In genomic region chr11:96319910-96320309, GRCm38 (mm10) we compare ENCODE assay signal across 9 mouse cellular contexts. TPM values are rescaled to one million over a fixed set of nuclear protein-coding genes. Genes with fewer than 3 reads are reported as not detected.
DNase-seq lines count a peak whose midpoint lies in the region; ATAC-seq lines count a peak whose summit lies in the region.
"Had no signal": no experiment of that assay in that cellular context is flagged by ENCODE, and none has a peak within 500 bp of the region (broad histone marks: within the 10 kb centered on the region; RNA-seq: fewer than 3 reads in every experiment).

No protein-coding gene starts in this region.

- peak overlapping the region; percentile 54 for H3K4me3 ChIP-seq in heart, embryonic 13.5 days
- H3K4me3 ChIP-seq in embryonic facial prominence, embryonic 15.5 days (replicated peaks), result peak overlapping the region; percentile 3; the same call in 1 of the 2 replicates
- peak overlapping the region; percentile 99 for H3K4me3 ChIP-seq in neural tube, embryonic 12.5 days
- no peak overlapping the region for H3K4me3 ChIP-seq in midbrain, embryonic 16.5 days (ENCODE audit: low read depth, low read length)
- H3K4me3 ChIP-seq in midbrain, embryonic 11.5 days (ENCODE audit: low read depth, low read length), result no peak overlapping the region

- H3K4me2 ChIP-seq in heart, embryonic 13.5 days, result peak overlapping the region; percentile 66
- H3K4me2 ChIP-seq in embryonic facial prominence, embryonic 15.5 days (replicated peaks), result no peak overlapping the region
- peak overlapping the region; percentile 100 for H3K4me2 ChIP-seq in neural tube, embryonic 12.5 days (replicated peaks)
- H3K4me2 ChIP-seq in midbrain, embryonic 16.5 days (ENCODE audit: low read length), result no peak overlapping the region
- no peak overlapping the region for H3K4me2 ChIP-seq in midbrain, embryonic 11.5 days

- no peak for ATAC-seq in heart, embryonic 13.5 days (ENCODE audit: extremely low read depth, insufficient number of reproducible peaks, low FRiP score, low TSS enrichment)
- no peak for ATAC-seq in embryonic facial prominence, embryonic 15.5 days (ENCODE audit: insufficient number of reproducible peaks, low FRiP score, low TSS enrichment, low read depth)
- ATAC-seq in neural tube, embryonic 12.5 days (ENCODE audit: low FRiP score, low read depth), result no peak
- no peak for ATAC-seq in midbrain, embryonic 16.5 days
- no peak for ATAC-seq in midbrain, embryonic 11.5 days (ENCODE audit: low FRiP score)

- H3K36me3 ChIP-seq in heart, embryonic 13.5 days, result no peaks in the 10 kb centered on the region
- H3K36me3 ChIP-seq in embryonic facial prominence, embryonic 15.5 days, result no peaks in the 10 kb centered on the region
- peaks cover 6% of the 10 kb centered on the region; the same call in 1 of the 2 replicates for H3K36me3 ChIP-seq in neural tube, embryonic 12.5 days
- H3K36me3 ChIP-seq in midbrain, embryonic 16.5 days (ENCODE audit: control insufficient read depth, insufficient read depth, low read length), result no peaks in the 10 kb centered on the region
- H3K36me3 ChIP-seq in midbrain, embryonic 11.5 days (ENCODE audit: control insufficient read depth, insufficient read depth, low read length), result no peaks in the 10 kb centered on the region

- H3K4me1 ChIP-seq in heart, embryonic 13.5 days, result peaks cover 10% of the 10 kb centered on the region
- peaks cover 11% of the 10 kb centered on the region for H3K4me1 ChIP-seq in embryonic facial prominence, embryonic 15.5 days
- H3K4me1 ChIP-seq in neural tube, embryonic 12.5 days, result peaks cover 56% of the 10 kb centered on the region
- no peaks in the 10 kb centered on the region for H3K4me1 ChIP-seq in midbrain, embryonic 16.5 days (ENCODE audit: control insufficient read depth, insufficient read depth, low read length)
- peaks cover 5% of the 10 kb centered on the region for H3K4me1 ChIP-seq in midbrain, embryonic 11.5 days (ENCODE audit: control insufficient read depth, insufficient read depth, low read length)

- H3K27me3 ChIP-seq in heart, embryonic 13.5 days (replicated peaks), result peaks cover 100% of the 10 kb centered on the region
- peaks cover 99% of the 10 kb centered on the region for H3K27me3 ChIP-seq in embryonic facial prominence, embryonic 15.5 days
- no peaks in the 10 kb centered on the region for H3K27me3 ChIP-seq in neural tube, embryonic 12.5 days (replicated peaks)
- peaks cover 93% of the 10 kb centered on the region for H3K27me3 ChIP-seq in midbrain, embryonic 16.5 days (ENCODE audit: control insufficient read depth, insufficient read depth, low read depth, low read length)
- H3K27me3 ChIP-seq in midbrain, embryonic 11.5 days (ENCODE audit: control insufficient read depth, insufficient read depth, low read length), result peaks cover 100% of the 10 kb centered on the region

- peak overlapping the region; percentile 85 for H3K27ac ChIP-seq in heart, embryonic 13.5 days (replicated peaks)
- H3K27ac ChIP-seq in embryonic facial prominence, embryonic 15.5 days (replicated peaks), result no peak overlapping the region
- peak overlapping the region; percentile 100 for H3K27ac ChIP-seq in neural tube, embryonic 12.5 days
- no peak overlapping the region for H3K27ac ChIP-seq in midbrain, embryonic 16.5 days (ENCODE audit: low read length)
- no peak overlapping the region for H3K27ac ChIP-seq in midbrain, embryonic 11.5 days (ENCODE audit: low read depth, low read length)

- no peaks in the 10 kb centered on the region for H3K9me3 ChIP-seq in heart, embryonic 13.5 days
- H3K9me3 ChIP-seq in embryonic facial prominence, embryonic 15.5 days (replicated peaks), result no peaks in the 10 kb centered on the region
- H3K9me3 ChIP-seq in neural tube, embryonic 12.5 days, result no peaks in the 10 kb centered on the region
- no peaks in the 10 kb centered on the region for H3K9me3 ChIP-seq in midbrain, embryonic 16.5 days (replicated peaks; ENCODE audit: control insufficient read depth, low read length, poor library complexity, severe bottlenecking)
- H3K9me3 ChIP-seq in midbrain, embryonic 11.5 days (ENCODE audit: control insufficient read depth, low read length), result no peaks in the 10 kb centered on the region

- peak overlapping the region; percentile 84 for H3K9ac ChIP-seq in heart, embryonic 13.5 days
- no peak overlapping the region for H3K9ac ChIP-seq in embryonic facial prominence, embryonic 15.5 days
- H3K9ac ChIP-seq in neural tube, embryonic 12.5 days, result peak overlapping the region; percentile 100
- H3K9ac ChIP-seq in midbrain, embryonic 16.5 days (ENCODE audit: low read depth, low read length), result no peak overlapping the region
- H3K9ac ChIP-seq in midbrain, embryonic 11.5 days (ENCODE audit: low read length), result no peak overlapping the region

- DNase-seq in heart, postnatal 4 days, result no peak
- DNase-seq in kidney, postnatal 25 days, result peak; percentile 75 to 87
- no peak for DNase-seq in left cerebral cortex, adult 8-10 months (ENCODE audit: low spot score in 2 of 2)
- DNase-seq in midbrain, embryonic 11.5 days (ENCODE audit: low spot score, missing footprints), result no peak

- 2% methylated on average over 29 of the region's 29 CpGs for WGBS in heart, embryonic 13.5 days
- WGBS in embryonic facial prominence, embryonic 15.5 days, result under 1% methylated on average over 29 of the region's 29 CpGs
- WGBS in neural tube, embryonic 12.5 days, result under 1% methylated on average over 29 of the region's 29 CpGs
- WGBS in midbrain, embryonic 16.5 days, result under 1% methylated on average over 29 of the region's 29 CpGs
- under 1% methylated on average over 28 of the region's 29 CpGs for WGBS in midbrain, embryonic 11.5 days

RNA-seq across cellular contexts. Expression of gene Hoxb4, which starts 1.8 kb away (rescaled TPM):
- polyA plus RNA-seq in heart, embryonic 13.5 days (2015; fragmentation: Nextera tagmentation; extraction: Ambion mirVana), result 0.43 and 0.59 TPM in 2 replicates
- total RNA-seq in heart, postnatal 4 days (2021), result 1 to 10 TPM in 1 of 2 experiments, under 1 TPM in 1; 0.74 to 1.0 TPM
- 0.11 TPM in 1 of 2 replicates, not detected in the other for polyA plus RNA-seq in embryonic facial prominence, embryonic 15.5 days (2015; fragmentation: Nextera tagmentation; extraction: Ambion mirVana)
- polyA plus RNA-seq in neural tube, embryonic 12.5 days (2016; fragmentation: Nextera tagmentation; extraction: Ambion mirVana), result 10.2 and 15.1 TPM in 2 replicates
- not detected in 2 replicates for polyA plus RNA-seq in midbrain, embryonic 16.5 days (2015; fragmentation: Nextera tagmentation; extraction: Ambion mirVana)
- under 1 TPM in 1 of 4 experiments, not detected in 3; 0.11 TPM for total RNA-seq in left cerebral cortex, adult 8-10 months (2022)
- polyA plus RNA-seq in midbrain, embryonic 11.5 days (2014; fragmentation: Nextera tagmentation; extraction: Ambion mirVana), result not detected in 2 replicates
- total RNA-seq: MEL had no signal

RNA-seq across cellular contexts. Expression of gene Hoxb3, which starts 3.2 kb away (rescaled TPM):
- polyA plus RNA-seq in heart, embryonic 13.5 days (2015; fragmentation: Nextera tagmentation; extraction: Ambion mirVana), result 0.31 and 1.1 TPM in 2 replicates
- 1 to 10 TPM; 1.4 to 1.5 TPM for total RNA-seq in heart, postnatal 4 days (2021)
- polyA plus RNA-seq in embryonic facial prominence, embryonic 15.5 days (2015; fragmentation: Nextera tagmentation; extraction: Ambion mirVana), result 0.07 TPM in 1 of 2 replicates, not detected in the other
- 21.2 and 26.5 TPM in 2 replicates for polyA plus RNA-seq in neural tube, embryonic 12.5 days (2016; fragmentation: Nextera tagmentation; extraction: Ambion mirVana)
- polyA plus RNA-seq in midbrain, embryonic 16.5 days (2015; fragmentation: Nextera tagmentation; extraction: Ambion mirVana), result not detected in 2 replicates
- total RNA-seq in left cerebral cortex, adult 8-10 months (2022), result not detected
- polyA plus RNA-seq in midbrain, embryonic 11.5 days (2014; fragmentation: Nextera tagmentation; extraction: Ambion mirVana), result not detected in 2 replicates
- total RNA-seq: MEL had no signal

RNA-seq across cellular contexts. Expression of gene Hoxb5, which starts 16.8 kb away (rescaled TPM):
- 3.8 and 5.5 TPM in 2 replicates for polyA plus RNA-seq in heart, embryonic 13.5 days (2015; fragmentation: Nextera tagmentation; extraction: Ambion mirVana)
- under 1 TPM in 1 of 2 experiments, not detected in 1; 0.32 TPM for total RNA-seq in heart, postnatal 4 days (2021)
- not detected in 2 replicates for polyA plus RNA-seq in embryonic facial prominence, embryonic 15.5 days (2015; fragmentation: Nextera tagmentation; extraction: Ambion mirVana)
- polyA plus RNA-seq in neural tube, embryonic 12.5 days (2016; fragmentation: Nextera tagmentation; extraction: Ambion mirVana), result 79.2 and 94.7 TPM in 2 replicates
- polyA plus RNA-seq in midbrain, embryonic 16.5 days (2015; fragmentation: Nextera tagmentation; extraction: Ambion mirVana), result 0.14 TPM in 1 of 2 replicates, not detected in the other
- not detected for total RNA-seq in left cerebral cortex, adult 8-10 months (2022)
- polyA plus RNA-seq in midbrain, embryonic 11.5 days (2014; fragmentation: Nextera tagmentation; extraction: Ambion mirVana), result not detected in 2 replicates
- total RNA-seq: MEL had no signal

RNA-seq across cellular contexts. Expression of gene Hoxb6, which starts 27.6 kb away (rescaled TPM):
- 1.4 and 2.0 TPM in 2 replicates for polyA plus RNA-seq in heart, embryonic 13.5 days (2015; fragmentation: Nextera tagmentation; extraction: Ambion mirVana)
- not detected for total RNA-seq in heart, postnatal 4 days (2021)
- polyA plus RNA-seq in embryonic facial prominence, embryonic 15.5 days (2015; fragmentation: Nextera tagmentation; extraction: Ambion mirVana), result not detected in 2 replicates
- polyA plus RNA-seq in neural tube, embryonic 12.5 days (2016; fragmentation: Nextera tagmentation; extraction: Ambion mirVana), result 145 and 151 TPM in 2 replicates
- not detected in 2 replicates for polyA plus RNA-seq in midbrain, embryonic 16.5 days (2015; fragmentation: Nextera tagmentation; extraction: Ambion mirVana)
- not detected for total RNA-seq in left cerebral cortex, adult 8-10 months (2022)
- not detected in 2 replicates for polyA plus RNA-seq in midbrain, embryonic 11.5 days (2014; fragmentation: Nextera tagmentation; extraction: Ambion mirVana)
- total RNA-seq: MEL had no signal

RNA-seq across cellular contexts. Expression of gene Hoxb2, which starts 30.4 kb away (rescaled TPM):
- polyA plus RNA-seq in heart, embryonic 13.5 days (2015; fragmentation: Nextera tagmentation; extraction: Ambion mirVana), result 3.6 and 5.9 TPM in 2 replicates
- 1 to 10 TPM; 1.3 to 2.2 TPM for total RNA-seq in heart, postnatal 4 days (2021)
- 1.1 and 1.4 TPM in 2 replicates for polyA plus RNA-seq in embryonic facial prominence, embryonic 15.5 days (2015; fragmentation: Nextera tagmentation; extraction: Ambion mirVana)
- 109 and 119 TPM in 2 replicates for polyA plus RNA-seq in neural tube, embryonic 12.5 days (2016; fragmentation: Nextera tagmentation; extraction: Ambion mirVana)
- polyA plus RNA-seq in midbrain, embryonic 16.5 days (2015; fragmentation: Nextera tagmentation; extraction: Ambion mirVana), result 0.11 and 0.21 TPM in 2 replicates
- total RNA-seq in left cerebral cortex, adult 8-10 months (2022), result not detected
- not detected in 2 replicates for polyA plus RNA-seq in midbrain, embryonic 11.5 days (2014; fragmentation: Nextera tagmentation; extraction: Ambion mirVana)
- total RNA-seq: MEL had no signal

Comparison
In these comparisons a context has a peak if more than half of its experiments do, and no peak if none do; other contexts are left out.
1. H3K27ac ChIP-seq: peak in heart, embryonic 13.5 days (single experiment) and neural tube, embryonic 12.5 days (single experiment); none in embryonic facial prominence, embryonic 15.5 days (single experiment), midbrain, embryonic 16.5 days (single experiment) and midbrain, embryonic 11.5 days (single experiment).
2. H3K4me2 ChIP-seq: peak in heart, embryonic 13.5 days (single experiment) and neural tube, embryonic 12.5 days (single experiment); none in embryonic facial prominence, embryonic 15.5 days (single experiment), midbrain, embryonic 16.5 days (single experiment) and midbrain, embryonic 11.5 days (single experiment).
3. H3K4me3 ChIP-seq: peak in heart, embryonic 13.5 days (single experiment), embryonic facial prominence, embryonic 15.5 days (single experiment) and neural tube, embryonic 12.5 days (single experiment); none in midbrain, embryonic 16.5 days (single experiment) and midbrain, embryonic 11.5 days (single experiment).
4. H3K9ac ChIP-seq: peak in heart, embryonic 13.5 days (single experiment) and neural tube, embryonic 12.5 days (single experiment); none in embryonic facial prominence, embryonic 15.5 days (single experiment), midbrain, embryonic 16.5 days (single experiment) and midbrain, embryonic 11.5 days (single experiment).
5. DNase-seq: peak in kidney, postnatal 25 days (2 of 2); none in heart, postnatal 4 days (single experiment), left cerebral cortex, adult 8-10 months (0 of 2) and midbrain, embryonic 11.5 days (single experiment).
6. RNA of gene Hoxb3, which starts 3.2 kb away (polyA plus RNA-seq): 21.2 to 26.5 TPM in neural tube, embryonic 12.5 days; 0.31 to 1.1 TPM in heart, embryonic 13.5 days, not detected in midbrain, embryonic 11.5 days, 0.07 TPM in embryonic facial prominence, embryonic 15.5 days and not detected in midbrain, embryonic 16.5 days; every median in the first group is over 10 times any median in the second.
7. RNA of gene Hoxb5, which starts 16.8 kb away (polyA plus RNA-seq): 79.2 to 94.7 TPM in neural tube, embryonic 12.5 days; 3.8 to 5.5 TPM in heart, embryonic 13.5 days, not detected in embryonic facial prominence, embryonic 15.5 days, 0.14 TPM in midbrain, embryonic 16.5 days and not detected in midbrain, embryonic 11.5 days; every median in the first group is over 10 times any median in the second.